Mouse (Mus musculus) neutrophil, adult 5-6 weeks (primary cell): ENCODE results near the gene Psmd4. TPM values are rescaled to one million over a fixed set of nuclear protein-coding genes. Genes with fewer than 3 reads are reported as not detected.
"Not testable (repeated sequence)": the region's sequence is repeated elsewhere in the genome, so short reads cannot be mapped to it uniquely, and the experiment has no call there.

Experiments used
- ATAC-seq: fragments of 151-379, 151-347 bp; 2 replicates; pipeline ENCODE4 v1.8.0; 2017; ENCODE audit warnings: mild to moderate bottlenecking, moderate TSS enrichment; ENCODE audit not compliant: insufficient number of reproducible peaks, poor library complexity, low FRiP score, severe bottlenecking; ENCODE audit errors: extremely low read depth
- total RNA-seq: library from RNA; stranded (forward); fragments of 200-1000 nt; gene quantifications from 2 replicates; pipeline ENCODE4 v1.2.3, GENCODE M21; 2017

Gene Psmd4
- total RNA-seq, 1 experiment from 2014 or later, result 163 TPM

- peak; percentile 46; the same call in 1 of the 2 replicates for ATAC-seq
Measured at GRCm38 (mm10) chr3:95027701-95028100, 14.7 kb downstream of the Psmd4 start.

GRCm38 (mm10) chr3:95027057-95027645 lies 15.3 kb downstream of the Psmd4 start:
- ATAC-seq, result no peak

DNA sequence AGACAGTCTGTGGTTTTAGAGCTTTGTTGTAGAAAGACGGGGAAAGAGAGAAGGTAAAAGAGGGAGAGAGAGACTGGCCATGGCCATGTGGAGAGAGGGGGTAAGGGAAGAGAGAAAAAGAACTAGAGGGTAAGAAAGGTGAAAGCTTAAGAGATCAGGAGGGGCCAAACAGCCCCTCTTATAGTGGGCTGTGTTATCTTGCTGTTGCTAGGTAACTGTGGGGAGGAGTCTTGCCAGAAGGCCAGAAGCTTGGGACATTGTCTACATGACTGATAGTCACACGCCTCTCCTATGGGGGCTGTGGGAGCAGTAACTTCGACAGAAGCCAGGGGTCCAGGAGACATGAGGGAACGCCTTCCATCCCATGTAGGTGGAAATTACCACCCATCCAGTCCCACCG lies 17.2 kb downstream of the Psmd4 start:
- no peak for ATAC-seq

DNA sequence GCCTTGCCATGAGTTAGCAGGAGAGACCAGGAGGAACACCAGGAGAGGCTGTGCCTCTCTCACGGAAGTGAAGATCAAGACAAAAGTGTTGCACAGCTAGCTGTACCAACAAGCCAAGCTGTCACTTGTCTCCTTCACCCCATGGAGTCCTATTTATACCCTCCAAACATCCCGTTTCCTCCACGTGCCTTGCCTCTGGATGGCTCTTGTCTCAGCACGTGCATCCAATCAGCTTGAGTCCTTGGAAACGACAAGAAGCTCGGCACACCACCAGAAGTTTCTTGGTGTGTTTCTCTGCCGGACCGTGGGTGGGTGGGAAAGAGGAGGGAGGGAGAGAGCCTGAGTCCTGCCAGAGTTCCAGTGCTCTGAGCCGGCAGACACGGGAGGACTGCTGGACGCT lies 17.9 kb downstream of the Psmd4 start:
- no peak for ATAC-seq

- ATAC-seq, result not testable (repeated sequence)
Measured at GRCm38 (mm10) chr3:95020956-95021355, 21.5 kb downstream of the Psmd4 start.

DNA sequence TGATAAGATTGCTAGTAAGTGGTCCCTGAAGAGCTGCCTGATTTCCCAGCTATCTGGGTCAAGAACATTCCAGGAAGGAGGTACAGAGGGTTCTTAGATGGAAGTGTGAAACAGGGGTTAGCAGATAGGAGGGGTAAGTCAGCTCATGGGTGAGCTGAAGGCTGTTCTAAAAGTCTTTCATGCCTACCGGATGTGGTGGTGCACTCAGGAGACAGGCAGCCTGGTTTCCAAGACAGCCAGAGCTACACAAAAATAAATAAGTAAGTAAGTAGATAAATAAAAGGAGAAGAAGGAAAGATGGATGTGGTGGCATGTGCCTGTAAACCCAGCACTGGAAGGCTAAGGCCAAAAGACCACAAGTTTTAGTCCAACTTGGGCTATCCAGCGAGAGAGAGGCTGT lies 23.7 kb downstream of the Psmd4 start:
- ATAC-seq, result no peak

DNA sequence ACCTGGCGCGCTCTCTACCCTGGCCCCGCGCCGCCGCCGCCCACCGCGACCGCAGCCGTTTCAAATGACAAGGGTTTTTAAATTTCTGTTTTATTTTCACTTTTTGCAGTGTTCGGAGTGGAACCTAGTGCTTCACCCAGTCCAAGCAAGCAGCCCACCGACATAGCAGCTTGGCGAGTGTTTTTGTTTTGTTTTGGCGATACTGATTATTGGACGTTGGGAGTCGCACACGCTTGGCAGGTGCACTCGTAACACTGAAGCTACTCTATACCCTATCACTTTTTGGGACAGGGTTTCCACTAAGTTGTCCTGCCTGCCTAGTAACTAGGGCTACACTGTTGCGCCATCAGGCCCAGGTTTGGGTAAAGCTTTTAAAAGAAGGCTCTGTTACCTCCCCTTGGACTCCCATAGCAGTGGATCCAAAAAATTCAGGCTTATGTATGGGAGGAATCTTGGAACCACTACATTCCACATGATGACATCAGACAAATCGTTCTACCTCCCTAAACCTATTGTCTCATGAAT lies 25.8 kb downstream of the Psmd4 start:
- ATAC-seq, result no peak

DNA sequence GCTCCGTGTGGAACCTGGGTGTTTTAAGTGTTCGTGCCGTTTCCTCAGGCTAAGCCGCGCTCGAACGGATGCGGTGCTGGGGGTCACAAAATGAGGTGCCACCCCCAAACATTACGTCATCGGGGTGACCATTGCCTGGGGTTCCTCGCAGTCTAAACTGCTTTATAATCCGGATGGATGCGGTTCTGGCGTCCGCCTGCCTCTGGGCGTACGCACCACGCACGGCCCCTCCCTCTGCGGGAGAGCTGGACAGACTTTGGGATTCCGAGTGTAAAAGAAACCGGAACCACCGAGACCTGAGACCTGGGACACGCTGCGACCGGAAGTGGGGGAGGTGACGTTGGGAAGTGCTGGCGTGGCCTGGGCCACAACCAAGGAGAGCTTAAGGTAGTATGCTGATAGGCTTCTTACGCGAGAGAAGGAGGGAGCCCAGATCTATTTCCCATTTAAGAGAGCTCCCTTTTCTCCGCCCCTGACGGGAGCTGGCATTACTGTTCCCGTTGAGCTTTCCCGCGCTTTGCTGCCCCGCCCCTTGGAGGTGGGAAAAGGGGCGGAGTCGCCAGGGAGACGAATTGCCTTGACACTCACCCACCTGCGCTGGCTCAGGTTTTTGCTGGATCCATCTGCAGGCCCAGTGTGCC lies 26.4 kb downstream of the Psmd4 start:
- ATAC-seq, result peak; percentile 55

GRCm38 (mm10) chr3:95015337-95015872 lies 27.0 kb downstream of the Psmd4 start, which contains the start of gene Zfp687:
TSS of gene Zfp687 (minus strand) at chr3:95015448.
- ATAC-seq, result peak; percentile 88

DNA sequence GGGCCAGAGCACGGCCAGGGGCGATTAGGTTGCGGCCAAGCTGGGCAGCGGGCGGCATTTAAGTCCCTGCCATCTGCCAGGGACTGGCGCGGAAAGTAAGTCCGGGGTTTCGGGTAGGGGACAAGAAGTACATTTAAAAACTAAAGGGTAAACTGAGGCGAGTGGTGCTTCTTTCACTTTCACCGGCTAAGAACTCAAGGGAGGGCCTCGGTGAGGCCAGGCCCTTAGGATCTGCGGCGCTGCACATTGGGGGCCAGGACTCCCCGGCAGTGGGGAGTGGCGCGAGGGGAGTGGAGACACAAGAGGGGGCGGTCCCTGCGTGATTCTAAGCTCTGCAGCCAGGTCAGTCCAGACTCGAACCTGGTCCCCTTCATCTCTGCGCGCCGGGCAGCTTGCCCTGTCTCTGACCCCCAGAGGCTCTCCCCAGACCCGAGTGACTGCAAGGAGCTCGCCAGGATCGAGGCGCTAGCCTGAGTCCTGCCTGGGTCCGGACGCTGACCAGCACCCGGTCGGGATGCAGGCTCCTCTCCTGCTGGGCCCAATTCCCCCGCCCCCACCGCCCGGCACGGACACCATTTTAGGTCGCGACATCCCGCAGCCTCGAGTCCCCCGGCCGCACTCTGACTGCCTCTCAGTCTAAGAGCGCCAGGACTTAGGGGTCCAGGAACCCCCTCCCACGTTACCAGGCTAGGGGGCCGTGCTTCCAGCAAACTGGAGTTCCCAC lies 27.8 kb downstream of the Psmd4 start:
- ATAC-seq, result no peak

- ATAC-seq, result no peak
Measured at GRCm38 (mm10) chr3:95013699-95014427, 28.6 kb downstream of the Psmd4 start.

- ATAC-seq, result no peak
Measured at GRCm38 (mm10) chr3:95012982-95013381, 29.4 kb downstream of the Psmd4 start.

DNA sequence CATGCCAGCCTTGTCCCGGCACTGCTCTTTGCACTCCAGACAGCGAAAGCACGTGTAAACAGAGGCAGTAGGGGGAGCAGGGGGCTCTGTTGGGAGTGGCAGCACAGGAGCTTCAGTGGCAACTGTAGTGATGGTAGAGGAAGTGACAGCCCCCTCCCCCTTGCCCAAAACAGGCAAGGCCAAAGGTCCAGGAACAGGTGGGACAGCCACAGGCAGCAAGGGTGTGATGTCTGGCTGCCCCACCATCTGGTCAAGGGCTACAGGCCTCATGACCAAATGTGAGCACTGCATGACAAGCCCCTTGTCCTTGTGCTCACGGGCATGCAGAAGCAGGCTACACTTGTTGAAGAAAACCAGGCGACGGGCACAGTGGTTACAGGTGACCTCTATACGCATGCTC lies 32.0 kb downstream of the Psmd4 start:
- ATAC-seq, result no peak

DNA sequence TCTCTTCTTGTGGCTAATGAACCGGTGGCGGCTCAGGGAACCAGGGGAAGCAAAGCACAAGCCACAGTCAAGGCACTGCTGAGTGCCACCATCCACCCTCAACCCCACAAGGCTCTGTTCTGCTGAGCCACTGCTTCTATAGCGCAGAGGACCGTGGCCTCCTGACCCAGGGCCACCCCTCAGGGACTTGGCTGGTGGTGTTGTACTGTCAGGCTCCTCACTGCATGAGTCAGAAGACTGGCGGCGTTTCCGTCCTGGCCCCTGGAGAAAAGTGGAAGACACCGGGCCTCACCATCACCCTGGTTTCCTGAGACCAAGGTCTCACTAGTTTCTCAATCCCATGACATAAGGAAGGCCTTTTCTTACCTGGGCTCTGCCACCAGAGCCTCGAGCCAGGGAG lies 34.7 kb downstream of the Psmd4 start:
- no peak for ATAC-seq

GRCm38 (mm10) chr3:95005651-95006050 lies 36.8 kb downstream of the Psmd4 start:
- ATAC-seq, result no peak

DNA sequence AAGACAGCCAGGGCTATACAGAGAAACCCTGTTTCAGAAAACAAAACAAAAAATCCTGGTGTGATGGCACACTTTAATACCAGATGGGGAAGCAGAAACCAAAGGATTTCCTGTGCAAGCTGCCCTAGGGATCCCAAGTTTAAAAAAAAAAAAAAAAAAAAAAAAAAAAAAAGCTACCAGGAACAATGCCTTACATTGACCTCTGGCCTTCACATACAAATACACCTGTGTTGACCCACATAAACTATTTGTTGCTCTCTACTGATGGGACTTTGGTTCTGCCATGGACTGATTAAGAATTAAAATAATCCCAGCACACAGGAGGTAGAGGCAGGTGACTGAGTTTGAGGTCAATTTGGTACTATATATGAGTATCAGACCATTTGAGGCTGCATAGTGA lies 39.1 kb downstream of the Psmd4 start:
- ATAC-seq, result no peak

- no peak for ATAC-seq
Measured at GRCm38 (mm10) chr3:95002569-95002968, 39.8 kb downstream of the Psmd4 start.

- peak; percentile 84 for ATAC-seq
Measured at GRCm38 (mm10) chr3:94996946-94997345, 45.5 kb downstream of the Psmd4 start.

DNA sequence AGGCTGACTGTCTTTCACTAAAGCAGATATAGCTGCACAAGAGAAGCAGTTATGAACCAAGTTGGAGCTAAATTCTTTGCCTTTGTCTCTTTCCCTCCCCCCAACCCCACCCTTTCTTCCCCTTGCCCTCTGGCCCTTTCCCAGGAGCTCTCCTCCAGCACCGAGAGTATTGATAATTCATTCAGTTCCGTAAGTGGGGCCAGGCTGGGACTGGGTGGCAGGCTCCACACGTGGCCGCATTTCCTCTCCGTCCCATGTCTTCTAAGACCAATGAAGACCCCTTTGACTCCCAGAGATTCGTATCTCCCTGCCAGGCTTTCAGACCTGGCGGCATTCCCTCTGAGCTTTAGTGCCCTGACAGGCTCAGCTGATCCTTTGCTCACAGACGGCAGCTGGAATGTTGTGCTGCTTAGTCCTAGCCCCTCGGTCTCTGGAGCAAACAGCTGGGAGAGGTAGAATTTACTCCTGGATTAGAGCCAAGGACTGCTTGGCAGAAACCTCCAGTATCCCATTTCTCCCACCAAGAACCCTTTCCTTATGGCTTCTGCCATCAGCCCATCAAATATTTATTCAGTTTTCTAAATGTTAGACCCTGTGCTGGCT lies 53.2 kb downstream of the Psmd4 start:
- ATAC-seq, result no peak
